Mouse (Mus musculus): ENCODE data around the gene Pgpep1. TPM values are rescaled to one million over a fixed set of nuclear protein-coding genes. Genes with fewer than 3 reads are reported as not detected.

The Pgpep1 gene
- polyA plus RNA-seq, 1 experiment, result 18.2 TPM

DNA sequence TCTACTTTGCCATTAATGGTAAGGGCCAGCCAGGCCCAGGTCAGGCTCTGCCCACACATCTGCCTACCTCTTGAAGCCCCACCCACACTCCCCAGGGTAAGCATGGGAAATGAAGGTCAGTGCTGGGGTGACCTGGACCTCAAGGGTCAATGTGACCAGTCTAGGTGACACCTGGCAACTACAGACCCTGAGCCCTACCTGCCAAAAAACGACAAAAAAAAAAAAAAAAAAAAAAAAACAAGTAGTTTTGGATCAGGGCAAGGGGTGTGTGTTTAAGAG, 12.1 kb downstream of the Pgpep1 start:
- no peak for TF ChIP-seq POLR2A (IDR thresholded peaks at IDR 0.05; ENCODE audit: low read depth, low read length)
- Histone ChIP-seq H3K4me1 (ENCODE audit: control insufficient read depth, insufficient read depth, insufficient read length) (no peaks in the 10 kb centered on the region), H3K27ac (ENCODE audit: insufficient read depth, low read length) (no peak overlapping the region), H3K4me3 (ENCODE audit: extremely low read depth, insufficient read depth, insufficient read length) (no peak overlapping the region), H3K27me3 (ENCODE audit: control insufficient read depth, insufficient read depth, low read length) (no peaks in the 10 kb centered on the region), H3K36me3 (ENCODE audit: control insufficient read depth, insufficient read depth, low read length) (peaks cover 7% of the 10 kb centered on the region)
- WGBS, result 44% methylated on average over 1 of the region's 1 CpGs
- no peak for DNase-seq (ENCODE audit: low read depth in 1 of 2, low spot score in 2 of 2)

GRCm38 (mm10) chr8:70647343-70648163, 12.6 kb downstream of the Pgpep1 start:
- no peak overlapping the region for H3K27ac ChIP-seq (ENCODE audit: insufficient read depth, low read length)
- TF ChIP-seq CTCF (IDR thresholded peaks at IDR 0.05; ENCODE audit: extremely low read depth, insufficient read depth, insufficient read length, insufficient replicate concordance) (no peak), POLR2A (IDR thresholded peaks at IDR 0.05; ENCODE audit: low read depth, low read length) (no peak)
- H3K27me3 ChIP-seq (ENCODE audit: control insufficient read depth, insufficient read depth, low read length), result no peaks in the 10 kb centered on the region
- H3K36me3 ChIP-seq (ENCODE audit: control insufficient read depth, insufficient read depth, low read length), result peaks cover 7% of the 10 kb centered on the region
- 88% methylated on average over 8 of the region's 8 CpGs for WGBS
- H3K4me1 ChIP-seq (ENCODE audit: control insufficient read depth, insufficient read depth, insufficient read length), result no peaks in the 10 kb centered on the region
- no peak for DNase-seq (ENCODE audit: low read depth in 1 of 2, low spot score in 2 of 2)
- no peak overlapping the region for H3K4me3 ChIP-seq (ENCODE audit: extremely low read depth, insufficient read depth, insufficient read length)

DNA sequence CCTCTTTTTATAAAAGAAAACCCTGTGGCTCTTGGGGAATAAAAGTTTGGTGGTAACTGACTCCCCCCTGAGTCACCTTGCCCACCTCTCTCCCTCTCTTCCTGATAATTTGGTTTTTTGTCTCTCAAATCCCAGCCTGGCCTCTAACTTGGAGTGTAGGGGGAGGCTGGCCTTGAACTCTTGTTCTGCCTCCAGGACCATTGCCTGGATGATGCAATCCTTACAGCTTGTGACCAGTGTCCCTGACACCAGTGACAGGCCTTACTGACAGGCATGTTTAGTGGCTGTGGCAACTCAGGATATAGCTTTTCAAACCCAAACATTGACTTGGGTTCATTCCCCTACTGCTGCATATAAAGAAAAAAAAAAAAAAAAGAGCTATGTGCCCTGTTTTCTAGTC, 13.4 kb downstream of the Pgpep1 start:
- no peaks in the 10 kb centered on the region for H3K4me1 ChIP-seq (ENCODE audit: control insufficient read depth, insufficient read depth, insufficient read length)

GRCm38 (mm10) chr8:70646369-70646768, 13.8 kb downstream of the Pgpep1 start:
- H3K36me3 ChIP-seq (ENCODE audit: control insufficient read depth, insufficient read depth, low read length), result peaks cover 4% of the 10 kb centered on the region
- no peaks in the 10 kb centered on the region for H3K4me1 ChIP-seq (ENCODE audit: control insufficient read depth, insufficient read depth, insufficient read length)
- 87% methylated on average over 6 of the region's 6 CpGs for WGBS
- H3K27me3 ChIP-seq (ENCODE audit: control insufficient read depth, insufficient read depth, low read length), result no peaks in the 10 kb centered on the region
- DNase-seq (ENCODE audit: low read depth in 1 of 2, low spot score in 2 of 2), result no peak
- no peak overlapping the region for H3K4me3 ChIP-seq (ENCODE audit: extremely low read depth, insufficient read depth, insufficient read length)
- no peak for TF ChIP-seq CTCF (IDR thresholded peaks at IDR 0.05; ENCODE audit: extremely low read depth, insufficient read depth, insufficient read length, insufficient replicate concordance)
- TF ChIP-seq POLR2A (IDR thresholded peaks at IDR 0.05; ENCODE audit: low read depth, low read length), result no peak
- H3K27ac ChIP-seq (ENCODE audit: insufficient read depth, low read length), result no peak overlapping the region; the same call in 1 of the 2 replicates

More for the DNA sequence above, 13.4 kb downstream of the Pgpep1 start:
- Histone ChIP-seq H3K27me3 (ENCODE audit: control insufficient read depth, insufficient read depth, low read length) (no peaks in the 10 kb centered on the region), H3K36me3 (ENCODE audit: control insufficient read depth, insufficient read depth, low read length) (peaks cover 5% of the 10 kb centered on the region), H3K27ac (ENCODE audit: insufficient read depth, low read length) (no peak overlapping the region), H3K4me3 (ENCODE audit: extremely low read depth, insufficient read depth, insufficient read length) (no peak overlapping the region)
- no peak for DNase-seq (ENCODE audit: low read depth in 1 of 2, low spot score in 2 of 2)
- no peak for TF ChIP-seq CTCF (IDR thresholded peaks at IDR 0.05; ENCODE audit: extremely low read depth, insufficient read depth, insufficient read length, insufficient replicate concordance)
- TF ChIP-seq POLR2A (IDR thresholded peaks at IDR 0.05; ENCODE audit: low read depth, low read length), result no peak

- no peak overlapping the region for H3K27ac ChIP-seq (ENCODE audit: insufficient read depth, low read length)
These were observed 14.5 kb downstream of the Pgpep1 start for GRCm38 (mm10) chr8:70645501-70646224.

DNA sequence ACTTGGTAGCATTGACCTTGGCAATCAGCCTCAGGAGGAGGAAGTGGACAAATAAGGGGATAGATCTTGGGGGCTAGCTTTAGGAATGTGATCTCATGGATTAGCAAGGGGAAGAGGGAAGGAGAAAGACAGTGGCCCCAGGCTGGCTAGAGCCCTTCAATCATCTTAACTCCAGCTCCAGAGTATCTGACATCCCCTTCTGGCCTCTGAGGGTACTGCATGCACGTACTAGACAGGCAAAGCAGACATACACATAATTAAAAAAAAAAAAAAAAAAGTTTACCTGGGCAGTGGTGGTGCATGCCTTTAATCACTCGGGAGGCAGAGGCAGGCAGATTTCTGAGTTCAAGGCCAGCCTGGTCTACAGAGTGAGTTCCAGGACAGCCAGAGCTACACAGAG, 16.1 kb downstream of the Pgpep1 start:
- DNase-seq (ENCODE audit: low read depth in 1 of 2, low spot score in 2 of 2), result no peak
- WGBS, result 92% methylated on average over 2 of the region's 2 CpGs

More at GRCm38 (mm10) chr8:70645501-70646224, 14.5 kb downstream of the Pgpep1 start:
- 46% methylated on average over 17 of the region's 17 CpGs for WGBS
- Histone ChIP-seq H3K36me3 (ENCODE audit: control insufficient read depth, insufficient read depth, low read length) (peaks cover 4% of the 10 kb centered on the region), H3K27me3 (ENCODE audit: control insufficient read depth, insufficient read depth, low read length) (no peaks in the 10 kb centered on the region), H3K4me3 (ENCODE audit: extremely low read depth, insufficient read depth, insufficient read length) (no peak overlapping the region), H3K4me1 (ENCODE audit: control insufficient read depth, insufficient read depth, insufficient read length) (no peaks in the 10 kb centered on the region)
- TF ChIP-seq CTCF (IDR thresholded peaks at IDR 0.05; ENCODE audit: extremely low read depth, insufficient read depth, insufficient read length, insufficient replicate concordance), result no peak
- TF ChIP-seq POLR2A (IDR thresholded peaks at IDR 0.05; ENCODE audit: low read depth, low read length), result no peak
- DNase-seq (ENCODE audit: low read depth in 1 of 2, low spot score in 2 of 2), result no peak

DNA sequence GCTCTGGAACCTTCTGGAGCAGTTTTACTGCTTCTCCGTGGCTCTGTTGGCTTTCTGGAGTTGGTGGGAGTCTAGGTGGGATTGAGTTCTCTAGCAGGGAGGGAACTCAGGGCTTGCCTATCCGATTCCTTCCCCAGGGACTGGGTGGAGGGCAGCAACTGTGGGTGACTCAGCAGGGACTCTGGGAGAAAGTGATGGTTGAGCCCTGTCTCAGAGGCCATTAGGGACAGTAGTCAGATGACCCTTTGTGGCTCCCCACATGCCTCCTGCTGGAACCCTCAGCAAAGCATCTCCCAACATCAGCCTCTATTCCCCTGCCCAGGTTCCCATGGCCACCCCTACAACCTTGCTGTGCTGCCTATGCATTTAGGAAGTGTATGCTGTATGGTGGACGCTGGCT, 17.2 kb downstream of the Pgpep1 start:
- no peak overlapping the region for H3K4me3 ChIP-seq (ENCODE audit: extremely low read depth, insufficient read depth, insufficient read length)
- H3K36me3 ChIP-seq (ENCODE audit: control insufficient read depth, insufficient read depth, low read length), result no peaks in the 10 kb centered on the region
- TF ChIP-seq POLR2A (IDR thresholded peaks at IDR 0.05; ENCODE audit: low read depth, low read length) (no peak), CTCF (IDR thresholded peaks at IDR 0.05; ENCODE audit: extremely low read depth, insufficient read depth, insufficient read length, insufficient replicate concordance) (no peak)
- 83% methylated on average over 3 of the region's 3 CpGs for WGBS
- H3K27ac ChIP-seq (ENCODE audit: insufficient read depth, low read length), result no peak overlapping the region
- H3K4me1 ChIP-seq (ENCODE audit: control insufficient read depth, insufficient read depth, insufficient read length), result no peaks in the 10 kb centered on the region
- no peaks in the 10 kb centered on the region for H3K27me3 ChIP-seq (ENCODE audit: control insufficient read depth, insufficient read depth, low read length)
- no peak for DNase-seq (ENCODE audit: low read depth in 1 of 2, low spot score in 2 of 2)

More for the DNA sequence above, 16.1 kb downstream of the Pgpep1 start:
- H3K4me3 ChIP-seq (ENCODE audit: extremely low read depth, insufficient read depth, insufficient read length), result no peak overlapping the region
- no peaks in the 10 kb centered on the region for H3K27me3 ChIP-seq (ENCODE audit: control insufficient read depth, insufficient read depth, low read length)
- TF ChIP-seq POLR2A (IDR thresholded peaks at IDR 0.05; ENCODE audit: low read depth, low read length) (no peak), CTCF (IDR thresholded peaks at IDR 0.05; ENCODE audit: extremely low read depth, insufficient read depth, insufficient read length, insufficient replicate concordance) (peak; percentile 4; the same call in 1 of the 2 replicates)
- H3K27ac ChIP-seq (ENCODE audit: insufficient read depth, low read length), result no peak overlapping the region
- no peaks in the 10 kb centered on the region for H3K36me3 ChIP-seq (ENCODE audit: control insufficient read depth, insufficient read depth, low read length)
- H3K4me1 ChIP-seq (ENCODE audit: control insufficient read depth, insufficient read depth, insufficient read length), result no peaks in the 10 kb centered on the region
